Mouse (Mus musculus) myocyte (in vitro differentiated cells): ENCODE measurements around the gene Ciapin1. TPM values are rescaled to one million over a fixed set of nuclear protein-coding genes. Genes with fewer than 3 reads are reported as not detected.

Experiments used
- H3K27me3 ChIP-seq: one replicate; pipeline ENCODE4 v1.6.1; 2011; ENCODE audit not compliant: control insufficient read depth, insufficient read depth, insufficient read length
- H3K36me3 ChIP-seq: one replicate; pipeline ENCODE4 v1.6.1; 2011; ENCODE audit not compliant: control insufficient read depth, insufficient read depth
- H3K4me2 ChIP-seq: one replicate; pipeline ENCODE4 v1.6.1; 2011; ENCODE audit warnings: low read depth, control low read depth
- H3K4me3 ChIP-seq: one replicate; pipeline ENCODE4 v1.5.1; 2011; ENCODE audit warnings: mild to moderate bottlenecking, control low read depth, moderate library complexity
- H3K79me2 ChIP-seq: one replicate; pipeline ENCODE4 v1.6.1; 2011; ENCODE audit not compliant: control insufficient read depth, insufficient read depth
- H3ac ChIP-seq: one replicate; pipeline ENCODE4 v1.6.1; 2011; ENCODE audit not compliant: control insufficient read depth, insufficient read length
- CEBPB ChIP-seq: IDR thresholded peaks from 2 replicates; pipeline ENCODE4 v1.6.1; 2011; ENCODE audit warnings: mild to moderate bottlenecking, moderate library complexity; ENCODE audit not compliant: poor library complexity, insufficient read depth, severe bottlenecking
- E2F4 ChIP-seq: IDR thresholded peaks from one replicate; pipeline ENCODE4 v1.6.1; 2011; ENCODE audit warnings: mild to moderate bottlenecking, control low read depth, moderate library complexity; ENCODE audit not compliant: insufficient read depth
- MAX ChIP-seq: IDR thresholded peaks from one replicate; pipeline ENCODE4 v1.6.1; 2011; ENCODE audit warnings: low read depth, mild to moderate bottlenecking, control low read depth
- MYOD1 ChIP-seq, 3 experiments: IDR thresholded peaks; one replicate each; pipeline ENCODE4 v1.6.1; 2011; ENCODE audit warnings: control low read depth in 2 of 3, low read depth in 2 of 3, mild to moderate bottlenecking in 2 of 3, moderate library complexity in 1 of 3; ENCODE audit not compliant: insufficient read length in 2 of 3, control insufficient read depth in 1 of 3
- MYOG ChIP-seq, 3 experiments: IDR thresholded peaks; one replicate each; pipeline ENCODE4 v1.6.1; 2011; ENCODE audit warnings: control low read depth in 2 of 3, low read depth in 2 of 3, mild to moderate bottlenecking in 2 of 3; ENCODE audit not compliant: insufficient read length in 2 of 3, control insufficient read depth in 1 of 3, insufficient read depth in 1 of 3
- POLR2A ChIP-seq: IDR thresholded peaks from one replicate; pipeline ENCODE4 v1.6.1; 2011; ENCODE audit warnings: low read depth, mild to moderate bottlenecking, control low read depth, moderate library complexity; ENCODE audit not compliant: insufficient read length
- POLR2AphosphoS2 ChIP-seq: IDR thresholded peaks from one replicate; pipeline ENCODE4 v1.6.1; 2011; ENCODE audit warnings: low read depth, control low read depth; ENCODE audit not compliant: insufficient read length
- REST ChIP-seq: IDR thresholded peaks from one replicate; pipeline ENCODE4 v1.6.1; 2011; ENCODE audit warnings: mild to moderate bottlenecking, control low read depth, moderate library complexity; ENCODE audit not compliant: insufficient read depth, insufficient read length
- SRF ChIP-seq: IDR thresholded peaks from one replicate; pipeline ENCODE4 v1.6.1; 2011; ENCODE audit warnings: low read depth; ENCODE audit not compliant: control insufficient read depth, insufficient read length
- TCF12 ChIP-seq: IDR thresholded peaks from one replicate; pipeline ENCODE4 v1.6.1; 2011; ENCODE audit warnings: mild to moderate bottlenecking, control low read depth; ENCODE audit not compliant: poor library complexity, insufficient read depth, severe bottlenecking
- TCF3 ChIP-seq: IDR thresholded peaks from one replicate; pipeline ENCODE4 v1.6.1; 2011; ENCODE audit warnings: low read depth, control low read depth; ENCODE audit not compliant: insufficient read length
- USF1 ChIP-seq: IDR thresholded peaks from one replicate; pipeline ENCODE4 v1.6.1; 2011; ENCODE audit warnings: low read depth, mild to moderate bottlenecking, control low read depth, moderate library complexity
- polyA plus RNA-seq: library from polyadenylated mRNA; unstranded; fragments of >200 nt; fragmentation: generic; extraction: Trizol; gene quantifications from one replicate; pipeline ENCODE4 v1.2.1, GENCODE M21; 2012; ENCODE audit warnings: missing spikeins

Ciapin1 gene
- polyA plus RNA-seq, 1 experiment = 74.9 TPM

GRCm38 (mm10) chr8:94817933-94818332 lies 20.2 kb downstream of the Ciapin1 start:
- H3K36me3 ChIP-seq = peaks cover 13% of the 10 kb centered on the region
- H3K79me2 ChIP-seq = no peaks in the 10 kb centered on the region
- TF ChIP-seq MAX = no peak
- no peak for TF ChIP-seq POLR2A
- no peaks in the 10 kb centered on the region for H3K27me3 ChIP-seq
- H3ac ChIP-seq = no peak overlapping the region
- no peak overlapping the region for H3K4me3 ChIP-seq
- H3K4me2 ChIP-seq = no peak overlapping the region

DNA sequence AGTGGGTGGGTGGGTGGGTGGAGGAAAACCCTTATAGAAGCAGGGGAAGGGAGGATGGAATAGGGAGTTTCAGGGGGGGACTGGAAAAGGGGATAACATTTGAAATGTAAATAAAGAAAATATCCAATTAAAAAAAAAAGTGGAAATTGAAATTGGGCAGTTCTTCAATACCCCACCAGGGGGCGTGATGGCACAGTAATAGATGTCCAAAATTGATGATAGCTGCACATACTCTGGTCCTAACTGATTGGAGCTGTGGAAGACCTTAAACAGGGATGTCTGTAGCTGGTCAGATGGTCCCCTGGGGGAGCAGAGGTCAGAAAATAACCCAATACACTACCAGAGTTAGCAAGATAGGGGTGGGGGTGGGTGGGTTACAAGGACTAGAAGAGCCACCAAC lies 23.6 kb downstream of the Ciapin1 start:
- Histone ChIP-seq H3K79me2 (no peaks in the 10 kb centered on the region), H3K4me2 (no peak overlapping the region), H3K27me3 (no peaks in the 10 kb centered on the region), H3K4me3 (no peak overlapping the region), H3ac (no peak overlapping the region), H3K36me3 (no peaks in the 10 kb centered on the region)
- TF ChIP-seq POLR2A (no peak), CEBPB (no peak), MAX (no peak), E2F4 (no peak), TCF3 (no peak), REST (no peak), USF1 (no peak), TCF12 (no peak), MYOD1 (IDR thresholded peaks at IDR 0.05; ENCODE audit: control insufficient read depth in 1 of 3, insufficient read length in 2 of 3, low read depth in 2 of 3) (no peak), POLR2AphosphoS2 (no peak), SRF (no peak), MYOG (IDR thresholded peaks at IDR 0.05; ENCODE audit: control insufficient read depth in 1 of 3, insufficient read depth in 1 of 3, insufficient read length in 2 of 3, low read depth in 2 of 3) (no peak)

DNA sequence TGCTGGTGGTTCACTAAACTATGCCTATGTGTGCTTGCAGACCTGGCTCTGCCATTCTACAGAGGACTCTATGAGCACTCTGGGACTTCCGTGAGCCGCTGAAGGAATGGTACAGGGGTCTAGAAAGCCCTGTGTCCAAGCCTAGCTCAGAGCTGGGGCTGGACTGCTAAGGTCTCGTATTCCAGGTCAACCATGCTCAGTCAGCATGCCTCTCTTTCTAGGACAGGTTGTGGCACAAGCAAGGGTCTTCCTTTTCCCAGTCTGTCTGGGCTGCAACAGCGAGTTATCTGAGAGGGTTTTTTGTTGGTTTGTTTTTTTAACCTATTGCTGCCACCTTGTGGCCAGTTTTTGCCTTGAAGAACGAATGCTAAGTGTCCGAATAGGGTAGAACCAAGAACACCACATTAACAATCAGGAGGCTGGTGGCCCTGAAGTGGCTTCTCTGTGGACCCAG lies 25.5 kb downstream of the Ciapin1 start:
- H3K79me2 ChIP-seq = no peaks in the 10 kb centered on the region
- no peaks in the 10 kb centered on the region for H3K36me3 ChIP-seq
- H3K4me3 ChIP-seq = no peak overlapping the region
- TF ChIP-seq MAX (no peak), POLR2A (no peak), TCF12 (no peak), REST (no peak), CEBPB (no peak), SRF (no peak)
- no peaks in the 10 kb centered on the region for H3K27me3 ChIP-seq
- H3K4me2 ChIP-seq = no peak overlapping the region
- no peak overlapping the region for H3ac ChIP-seq

GRCm38 (mm10) chr8:94811654-94812053 lies 26.5 kb downstream of the Ciapin1 start:
- H3K36me3 ChIP-seq = no peaks in the 10 kb centered on the region
- no peaks in the 10 kb centered on the region for H3K79me2 ChIP-seq
- no peak overlapping the region for H3K4me3 ChIP-seq
- H3K27me3 ChIP-seq = no peaks in the 10 kb centered on the region
- TF ChIP-seq TCF12 (no peak), SRF (no peak), MYOD1 (IDR thresholded peaks at IDR 0.05; ENCODE audit: control insufficient read depth in 1 of 3, insufficient read length in 2 of 3, low read depth in 2 of 3) (no peak), TCF3 (no peak)
- H3K4me2 ChIP-seq = no peak overlapping the region
- H3ac ChIP-seq = no peak overlapping the region

GRCm38 (mm10) chr8:94810855-94811254 lies 27.3 kb downstream of the Ciapin1 start:
- TF ChIP-seq POLR2AphosphoS2 (no peak), POLR2A (no peak), MAX (no peak), USF1 (no peak), TCF12 (no peak), TCF3 (no peak), MYOG (IDR thresholded peaks at IDR 0.05; ENCODE audit: control insufficient read depth in 1 of 3, insufficient read depth in 1 of 3, insufficient read length in 2 of 3, low read depth in 2 of 3) (no peak), MYOD1 (IDR thresholded peaks at IDR 0.05; ENCODE audit: control insufficient read depth in 1 of 3, insufficient read length in 2 of 3, low read depth in 2 of 3) (no peak), REST (no peak), CEBPB (no peak), E2F4 (no peak), SRF (no peak)

More at GRCm38 (mm10) chr8:94810855-94811254, 27.3 kb downstream of the Ciapin1 start:
- H3K4me2 ChIP-seq = no peak overlapping the region
- no peaks in the 10 kb centered on the region for H3K79me2 ChIP-seq
- H3K27me3 ChIP-seq = no peaks in the 10 kb centered on the region
- H3K36me3 ChIP-seq = no peaks in the 10 kb centered on the region
- no peak overlapping the region for H3ac ChIP-seq
- no peak overlapping the region for H3K4me3 ChIP-seq
